Mouse (Mus musculus) embryonic stem cell, embryonic (primary cell): Measurements from ENCODE around the gene Atp6v1e2.

ENCODE experiments used
- CTCF ChIA-PET, 4 experiments: fragments of 300-600 bp in 2 of 4; fragments of 350-600 bp in 2 of 4; sonication (Branson Sonifier 250); formaldehyde crosslinking; loops; one replicate each; lab custom pipeline; 2022; ENCODE audit warnings: inconsistent platforms in 2 of 4; lab: Charles Lee
- POLR2A ChIA-PET, 4 experiments: fragments of 300-600 bp in 2 of 4; fragments of 350-600 bp in 2 of 4; sonication (Branson Sonifier 250); formaldehyde crosslinking; loops; one replicate each; lab custom pipeline; 2022; ENCODE audit warnings: antibody characterized with exemption in 4 of 4, inconsistent platforms in 1 of 4; lab: Charles Lee

Atp6v1e2 gene

GRCm38 (mm10) chr17:86938683-86939082 is 9.0 kb downstream of the Atp6v1e2 start:
- POLR2A ChIA-PET, result interaction anchor here in 1 of 4 experiments (1.3 kb wide), 1 partner anchor 9 kb away, joined by 3 read pairs; the partner anchor contains the start of gene Atp6v1e2
- CTCF ChIA-PET, result no interaction called here

DNA sequence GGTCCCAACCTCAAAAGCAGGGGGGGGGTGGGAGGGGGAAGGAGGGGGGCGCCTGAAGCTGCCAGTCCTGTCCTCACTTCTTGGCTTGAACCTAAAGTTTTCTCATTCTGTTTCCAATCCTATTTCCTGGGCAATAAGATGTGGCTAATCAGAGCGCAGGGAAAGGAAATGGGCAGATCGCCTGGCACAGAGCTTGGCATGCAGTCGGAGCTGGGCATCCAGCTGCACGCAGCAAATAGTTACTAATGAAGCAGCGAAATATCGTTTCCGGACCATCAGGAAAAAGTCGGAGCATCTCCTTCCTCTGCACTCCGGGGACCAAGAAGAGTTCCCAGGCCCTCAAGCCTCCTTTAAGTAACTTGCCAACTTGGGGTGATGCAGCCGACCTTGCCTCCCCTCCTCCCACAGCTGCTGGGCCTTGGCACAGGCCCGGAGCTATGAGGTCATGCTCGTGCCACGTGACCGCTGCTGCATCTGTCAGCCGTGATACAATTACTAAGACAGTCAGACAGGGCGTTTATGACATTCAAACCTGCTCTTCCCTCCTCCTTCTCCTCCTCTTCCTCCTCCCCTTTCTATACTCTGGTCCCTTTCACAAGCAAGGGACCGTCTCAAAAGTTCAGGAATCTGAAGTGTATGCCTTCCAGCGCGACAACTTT is 10.1 kb downstream of the Atp6v1e2 start:
- POLR2A ChIA-PET, result interaction anchor here in 1 of 4 experiments (1.3 kb wide), 1 partner anchor 10 kb away, joined by 3 read pairs; the partner anchor contains the start of gene Atp6v1e2
- CTCF ChIA-PET, result interaction anchor here in 3 of 4 experiments (0.5 to 0.7 kb wide), 3 partner anchors 15 to 314 kb away, joined by 3 to 4 read pairs (median 3); no protein-coding TSS in a partner anchor

GRCm38 (mm10) chr17:86937064-86937463 is 10.6 kb downstream of the Atp6v1e2 start:
- ChIA-PET CTCF (interaction anchor here in 2 of 4 experiments (0.6 to 0.7 kb wide), 2 partner anchors 258 to 314 kb away, joined by 3 to 4 read pairs; no protein-coding TSS in a partner anchor), POLR2A (interaction anchor here in 1 of 4 experiments (1.3 kb wide), 1 partner anchor 11 kb away, joined by 3 read pairs; the partner anchor contains the start of gene Atp6v1e2)

DNA sequence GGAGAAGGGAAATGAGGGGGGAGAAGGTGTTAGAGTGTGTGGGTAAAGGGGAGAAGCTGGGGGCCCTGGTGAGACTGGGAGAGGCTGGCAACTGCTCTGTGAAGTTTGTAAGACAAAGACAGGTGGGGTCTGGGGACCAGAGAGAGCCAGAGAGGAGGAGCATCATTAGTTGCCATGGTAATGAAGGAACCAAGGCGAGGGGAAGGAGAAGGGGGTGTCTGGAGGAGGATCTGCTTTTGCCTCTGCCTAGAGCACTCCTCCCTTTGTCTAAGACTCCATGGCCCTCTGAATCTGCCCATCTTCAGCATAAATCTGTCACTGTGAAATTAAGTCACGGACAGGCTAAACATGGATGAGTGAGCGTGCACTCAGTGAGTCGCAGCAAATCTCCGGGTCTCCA is 14.8 kb downstream of the Atp6v1e2 start:
- ChIA-PET CTCF (interaction anchor here in 1 of 4 experiments (0.6 kb wide), 1 partner anchor 18 kb away, joined by 5 read pairs; no protein-coding TSS in a partner anchor), POLR2A (interaction anchor here in 2 of 4 experiments (0.6 to 1.3 kb wide), 2 partner anchors 44 to 514 kb away, joined by 3 to 4 read pairs; partner anchors contain the start of gene Calm2 (in 1 of the 2))

GRCm38 (mm10) chr17:86929981-86930380 is 17.7 kb downstream of the Atp6v1e2 start:
- CTCF ChIA-PET, result no interaction called here
- POLR2A ChIA-PET, result interaction anchor here in 1 of 4 experiments (0.6 to 1.5 kb wide), 2 partner anchors 11 to 13 kb away, joined by 3 read pairs; no protein-coding TSS in a partner anchor

DNA sequence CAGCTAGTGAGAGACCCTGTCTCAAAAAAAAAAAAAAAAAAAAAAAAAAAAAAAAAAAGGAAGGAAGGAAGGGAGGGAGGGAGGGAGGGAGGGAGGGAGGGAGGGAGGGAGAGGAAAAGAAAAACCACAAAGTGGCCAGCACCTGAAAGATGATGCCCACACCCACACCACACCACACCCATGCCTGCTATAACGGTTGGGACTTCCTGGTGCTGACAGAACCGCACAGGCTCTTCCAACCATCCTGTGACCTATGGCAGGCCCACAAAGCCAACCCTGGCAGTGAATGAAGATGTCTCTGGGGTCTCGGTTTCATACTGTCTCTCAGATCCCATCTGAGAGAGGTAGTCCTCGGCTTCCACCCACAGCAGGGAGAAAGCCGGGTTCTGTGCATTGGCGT is 18.3 kb downstream of the Atp6v1e2 start:
- POLR2A ChIA-PET, result interaction anchor here in 2 of 4 experiments (0.6 to 1.5 kb wide), 3 partner anchors 14 to 1672 kb away, joined by 3 to 5 read pairs (median 3); no protein-coding TSS in a partner anchor

DNA sequence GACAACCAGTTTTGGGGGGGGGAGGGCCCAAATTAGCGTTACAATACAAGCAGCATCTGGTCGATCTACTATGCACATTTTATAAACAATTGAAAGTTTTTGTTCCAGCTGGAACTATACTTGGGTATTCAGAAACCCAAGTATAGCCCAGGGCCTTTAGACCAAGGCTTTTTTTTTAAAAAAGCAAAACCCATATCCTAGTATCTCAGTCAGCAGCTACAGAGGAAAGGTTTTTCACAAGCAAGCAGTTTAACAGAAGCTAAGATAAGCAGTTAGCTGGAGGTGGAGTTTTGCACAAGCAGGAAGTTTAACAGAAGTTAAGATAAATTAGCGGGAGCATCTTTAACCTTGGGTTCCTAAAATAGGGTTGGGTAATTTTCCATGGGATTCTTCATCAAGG is 20.9 kb downstream of the Atp6v1e2 start:
- ChIA-PET POLR2A (interaction anchor here in 2 of 4 experiments (0.6 to 1.0 kb wide), 3 partner anchors 13 to 1047 kb away, joined by 3 to 5 read pairs (median 4); no protein-coding TSS in a partner anchor), CTCF (no interaction called here)

More for the DNA sequence above, 18.3 kb downstream of the Atp6v1e2 start:
- CTCF ChIA-PET, result no interaction called here

DNA sequence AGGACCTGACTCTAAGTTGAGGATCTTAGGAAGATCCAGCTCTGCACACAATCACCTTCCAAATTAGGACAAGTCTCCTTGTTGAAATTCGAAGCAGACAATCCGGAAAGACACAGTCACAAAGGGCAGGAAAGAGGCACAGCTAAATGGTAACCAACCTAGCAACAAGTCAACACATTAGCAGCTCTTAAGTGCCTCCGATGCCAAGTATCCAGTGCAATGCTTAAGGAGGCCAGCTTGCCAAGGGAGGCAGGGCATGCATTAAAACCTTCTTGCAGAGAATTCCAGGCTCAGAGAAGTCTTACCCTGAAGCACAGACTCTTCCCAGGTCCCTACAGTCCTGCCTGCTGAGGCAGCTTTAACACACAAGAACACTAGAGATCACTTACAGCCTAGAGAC is 23.0 kb downstream of the Atp6v1e2 start:
- ChIA-PET POLR2A (interaction anchor here in 2 of 4 experiments (0.6 to 1.0 kb wide), 2 partner anchors 101 to 352 kb away, joined by 3 read pairs; partner anchors contain the start of genes Cript (in 1 of the 2) and Pigf (in 1 of the 2)), CTCF (interaction anchor here in 1 of 4 experiments (0.6 kb wide), 1 partner anchor 678 kb away, joined by 4 read pairs; no protein-coding TSS in a partner anchor)

DNA sequence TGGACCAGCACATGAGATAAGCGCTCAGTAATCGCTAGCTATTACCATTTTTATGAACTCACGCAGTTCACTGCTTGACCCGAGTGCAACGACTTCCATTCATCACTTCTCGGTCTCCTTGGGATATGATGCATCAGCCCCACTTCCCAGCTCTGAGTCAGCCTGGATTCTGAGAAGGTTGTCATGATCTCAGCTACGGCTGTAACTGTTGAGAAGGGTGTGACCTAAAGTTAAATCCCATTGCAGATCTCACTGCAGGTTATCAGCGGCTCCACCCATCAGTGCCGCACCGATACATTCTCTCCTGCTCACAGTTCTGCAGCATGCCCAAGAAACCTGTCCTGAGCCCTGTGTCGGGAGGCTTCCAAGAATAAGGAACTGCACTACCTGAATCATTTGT is 28.0 kb downstream of the Atp6v1e2 start:
- ChIA-PET CTCF (interaction anchor here in 1 of 4 experiments (0.6 kb wide), 1 partner anchor 329 kb away, joined by 5 read pairs; no protein-coding TSS in a partner anchor), POLR2A (interaction anchor here in 1 of 4 experiments (0.5 to 1.5 kb wide), 3 partner anchors 11 to 704 kb away, joined by 3 read pairs; no protein-coding TSS in a partner anchor)

GRCm38 (mm10) chr17:86918786-86919185 is 28.9 kb downstream of the Atp6v1e2 start:
- POLR2A ChIA-PET, result interaction anchor here in 1 of 4 experiments (1.4 to 1.5 kb wide), 2 partner anchors 16 to 80 kb away, joined by 3 read pairs; no protein-coding TSS in a partner anchor
- CTCF ChIA-PET, result interaction anchor here in 2 of 4 experiments (0.8 to 2.1 kb wide), 5 partner anchors 13 to 330 kb away, joined by 5 to 12 read pairs (median 6); no protein-coding TSS in a partner anchor

GRCm38 (mm10) chr17:86917048-86917447 is 30.6 kb downstream of the Atp6v1e2 start, which contains the start of gene Tmem247:
Gene Tmem247 (plus strand): TSS chr17:86917348.
- ChIA-PET CTCF (interaction anchor here in 1 of 4 experiments (1.9 to 2.1 kb wide), 2 partner anchors 11 to 127 kb away, joined by 6 to 12 read pairs; no protein-coding TSS in a partner anchor), POLR2A (no interaction called here)

GRCm38 (mm10) chr17:86915540-86915939 is 32.2 kb downstream of the Atp6v1e2 start:
- ChIA-PET POLR2A (interaction anchor here in 1 of 4 experiments (0.6 kb wide), 1 partner anchor 116 kb away, joined by 3 read pairs; no protein-coding TSS in a partner anchor), CTCF (interaction anchor here in 2 of 4 experiments (1.1 to 2.8 kb wide), 3 partner anchors 129 to 333 kb away, joined by 4 to 11 read pairs (median 4); no protein-coding TSS in a partner anchor)

DNA sequence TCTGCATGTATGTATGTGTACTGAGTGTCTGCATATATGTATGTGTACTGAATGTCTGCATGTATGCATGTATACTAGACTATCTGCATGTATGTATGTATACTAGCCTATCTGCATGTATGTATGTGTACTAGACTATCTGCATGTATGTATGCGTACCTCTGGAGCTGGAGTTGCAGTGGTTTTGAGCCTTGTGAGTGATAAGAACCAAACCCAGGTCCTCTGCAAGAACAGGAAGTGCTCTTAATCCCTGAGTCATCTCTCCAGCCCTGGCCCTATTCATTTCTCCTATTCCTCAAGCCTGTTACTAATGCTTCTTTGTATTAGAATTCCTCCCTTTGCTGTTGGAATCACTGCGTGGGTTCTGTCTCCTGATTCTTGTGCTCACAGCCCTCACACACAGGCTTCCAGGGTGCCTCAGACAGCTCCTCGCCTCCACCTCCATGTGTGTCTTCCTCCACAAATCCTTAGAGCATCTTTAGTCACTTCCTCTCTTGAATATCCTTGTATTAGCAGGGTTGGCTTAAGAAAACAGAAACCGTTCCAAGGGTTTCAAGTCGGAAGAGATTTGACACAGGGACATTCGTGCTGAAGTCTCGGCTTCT is 34.6 kb downstream of the Atp6v1e2 start:
- CTCF ChIA-PET, result interaction anchor here in 2 of 4 experiments (0.7 to 1.3 kb wide), 4 partner anchors 132 to 926 kb away, joined by 3 to 4 read pairs (median 3); no protein-coding TSS in a partner anchor
- POLR2A ChIA-PET, result interaction anchor here in 1 of 4 experiments (0.6 kb wide), 1 partner anchor 62 kb away, joined by 4 read pairs; no protein-coding TSS in a partner anchor

- ChIA-PET POLR2A (interaction anchor here in 1 of 4 experiments (1.1 kb wide), 1 partner anchor 114 kb away, joined by 4 read pairs; the partner anchor contains the start of genes Cript and Pigf), CTCF (interaction anchor here in 3 of 4 experiments (0.6 to 1.3 kb wide), 4 partner anchors 125 to 965 kb away, joined by 3 read pairs; no protein-coding TSS in a partner anchor)
Measured at GRCm38 (mm10) chr17:86911261-86911660, 36.4 kb downstream of the Atp6v1e2 start.

DNA sequence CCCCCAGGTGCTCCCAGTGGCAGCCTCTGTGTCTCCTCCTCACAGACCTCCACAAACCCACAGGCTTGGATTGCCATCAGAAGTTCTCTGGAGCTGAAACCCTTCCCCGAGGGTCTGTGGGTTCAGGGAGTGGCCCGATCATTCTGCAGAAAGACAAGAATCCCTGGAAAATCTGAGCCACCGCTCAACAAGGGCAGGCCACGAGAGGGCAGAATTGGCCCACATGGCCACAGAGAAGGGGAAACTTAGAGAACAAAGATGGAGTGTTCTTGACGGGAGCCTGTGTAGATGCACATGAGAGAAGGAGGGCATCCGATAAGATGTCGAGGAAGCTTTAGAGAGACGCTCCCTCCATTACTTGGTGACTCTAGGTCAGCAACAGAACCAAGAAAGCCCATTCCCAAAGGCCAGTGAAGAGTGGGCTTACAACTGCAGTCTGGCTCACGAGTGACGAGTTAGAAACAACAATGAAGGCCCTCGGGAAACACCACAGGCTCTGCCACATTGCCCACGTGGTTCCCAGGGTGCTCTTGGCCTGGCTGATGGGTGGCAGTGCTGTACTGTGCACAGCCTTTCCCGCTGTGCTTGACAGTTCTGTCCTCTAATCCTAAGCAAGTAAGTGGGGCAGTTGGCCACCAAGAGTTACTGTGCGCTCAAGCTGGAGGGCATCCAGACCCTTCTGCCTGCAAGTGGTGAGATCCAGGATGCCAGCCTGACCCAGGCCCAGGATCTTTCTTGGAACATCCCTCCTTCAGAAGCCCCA is 37.8 kb downstream of the Atp6v1e2 start:
- ChIA-PET CTCF (interaction anchor here in 3 of 4 experiments (0.5 to 1.7 kb wide), 4 partner anchors 135 to 1314 kb away, joined by 4 to 7 read pairs (median 4); no protein-coding TSS in a partner anchor), POLR2A (interaction anchor here in 2 of 4 experiments (0.6 to 0.7 kb wide), 2 partner anchors 77 to 386 kb away, joined by 3 to 4 read pairs; no protein-coding TSS in a partner anchor)

DNA sequence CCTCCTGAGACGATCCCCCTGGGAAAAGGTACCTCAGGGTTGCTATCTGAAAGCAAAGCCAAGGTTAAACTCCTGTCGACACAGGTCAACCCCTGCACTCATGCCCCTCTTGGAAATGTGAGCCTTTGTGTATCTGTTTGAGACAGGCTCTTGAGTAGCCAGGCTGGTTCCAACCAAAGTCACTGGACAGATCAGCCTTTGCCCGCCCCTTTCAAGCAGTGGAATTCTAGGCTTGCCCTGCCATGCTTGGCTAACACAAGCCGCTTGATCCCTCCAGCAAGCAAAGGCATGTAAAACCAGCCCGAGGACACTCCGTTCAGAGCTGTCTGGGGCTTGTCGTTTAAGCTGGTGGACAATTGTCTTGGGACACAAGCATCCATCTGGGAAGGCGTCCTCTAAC is 39.4 kb downstream of the Atp6v1e2 start:
- CTCF ChIA-PET, result interaction anchor here in 3 of 4 experiments (0.6 to 3.5 kb wide), 4 partner anchors 75 to 736 kb away, joined by 5 to 21 read pairs (median 5); no protein-coding TSS in a partner anchor
- POLR2A ChIA-PET, result interaction anchor here in 1 of 4 experiments (0.7 kb wide), 1 partner anchor 285 kb away, joined by 3 read pairs; no protein-coding TSS in a partner anchor
